Mouse (Mus musculus): ENCODE results near the gene Nim1k.

GRCm38 (mm10) chr13:119746930-119747329 lies 8.8 kb downstream of the Nim1k start:
- TF ChIP-seq GATA1 (IDR thresholded peaks at IDR 0.05; ENCODE audit: borderline replicate concordance, low read length) (no peak), FLI1 (IDR thresholded peaks at IDR 0.05; ENCODE audit: low read length) (no peak)
